Mouse (Mus musculus): Measurements from ENCODE around the gene Spop. TPM values are rescaled to one million over a fixed set of nuclear protein-coding genes. Genes with fewer than 3 reads are reported as not detected.

Gene Spop
- total RNA-seq, 2 experiments from 2014 or later: 174 to 181 TPM

GRCm38 (mm10) chr11:95515376-95516323, 101.8 kb downstream of the Spop start:
- DNase-seq (ENCODE audit: low spot score in 2 of 2): no peak

GRCm38 (mm10) chr11:95516491-95516911, 102.6 kb downstream of the Spop start:
- DNase-seq (ENCODE audit: low spot score in 2 of 2): no peak

GRCm38 (mm10) chr11:95517162-95517561, 103.3 kb downstream of the Spop start:
- no peak for DNase-seq (ENCODE audit: low spot score in 2 of 2)

GRCm38 (mm10) chr11:95519299-95519698, 105.4 kb downstream of the Spop start:
- no peak for DNase-seq (ENCODE audit: low spot score in 2 of 2)

GRCm38 (mm10) chr11:95519996-95520395, 106.1 kb downstream of the Spop start:
- DNase-seq (ENCODE audit: low spot score in 2 of 2): no peak

GRCm38 (mm10) chr11:95520456-95521072, 106.7 kb downstream of the Spop start:
- peak; percentile 78 to 92 for DNase-seq (ENCODE audit: low spot score in 2 of 2)

- DNase-seq (ENCODE audit: low spot score in 2 of 2): peak; percentile 64 to 85
Measured at GRCm38 (mm10) chr11:95521563-95521962, 107.7 kb downstream of the Spop start.

- peak; percentile 33 to 84 for DNase-seq (ENCODE audit: low spot score in 2 of 2)
Measured at GRCm38 (mm10) chr11:95527307-95527706, 113.4 kb downstream of the Spop start.

GRCm38 (mm10) chr11:95528231-95528630, 114.4 kb downstream of the Spop start:
- no peak for DNase-seq (ENCODE audit: low spot score in 2 of 2)

- no peak for DNase-seq (ENCODE audit: low spot score in 2 of 2)
Measured at GRCm38 (mm10) chr11:95532353-95533072, 118.6 kb downstream of the Spop start.

GRCm38 (mm10) chr11:95533484-95534160, 119.7 kb downstream of the Spop start:
- peak; percentile 68 to 87 for DNase-seq (ENCODE audit: low spot score in 2 of 2)

- DNase-seq (ENCODE audit: low spot score in 2 of 2): no peak
Measured at GRCm38 (mm10) chr11:95538378-95539104, 124.7 kb downstream of the Spop start.

GRCm38 (mm10) chr11:95540637-95541385, 126.9 kb downstream of the Spop start:
- no peak for DNase-seq (ENCODE audit: low spot score in 2 of 2)

Other genes starting within 250 kb of the Spop start
- gene Tac4, start 152.6 kb upstream of the Spop start, total RNA-seq (2021): not detected
- 10 to 100 TPM; 76.5 to 82.0 TPM for gene Kat7, start 103.8 kb upstream of the Spop start, total RNA-seq (2021)
- gene Fam117a, start 77.1 kb upstream of the Spop start, total RNA-seq (2021): 1 to 10 TPM; 6.3 to 8.2 TPM
- gene Slc35b1, start 29.4 kb upstream of the Spop start, total RNA-seq (2021): 10 to 100 TPM; 58.5 to 68.8 TPM
- 10 to 100 TPM; 16.5 to 26.3 TPM for gene Nxph3, start 100.5 kb downstream of the Spop start, total RNA-seq (2021)
- gene Ngfr, start 173.7 kb downstream of the Spop start, total RNA-seq (2021): 1 to 10 TPM; 1.8 to 1.9 TPM

Data from layer of hippocampus, adult 18-20 months (tissue).